Mouse (Mus musculus) natural killer cell, adult 2 months (primary cell): Measurements from ENCODE around the gene Gbe1.

Experiments used
- DNase-seq, 2 experiments: peaks; one replicate each; pipeline ENCODE4 v3.0.0; 2022; ENCODE audit warnings: low spot score in 2 of 2

The Gbe1 gene

GRCm38 (mm10) chr16:70353058-70353457 is 39.3 kb downstream of the Gbe1 start:
- no peak for DNase-seq

GRCm38 (mm10) chr16:70358326-70358725 is 44.6 kb downstream of the Gbe1 start:
- no peak for DNase-seq

GRCm38 (mm10) chr16:70365229-70365628 is 51.5 kb downstream of the Gbe1 start:
- peak; percentile 3 to 6 for DNase-seq

- no peak for DNase-seq
These were observed 67.3 kb downstream of the Gbe1 start for GRCm38 (mm10) chr16:70381045-70381444.

GRCm38 (mm10) chr16:70385494-70385893 is 71.7 kb downstream of the Gbe1 start:
- DNase-seq = no peak

GRCm38 (mm10) chr16:70387385-70387784 is 73.6 kb downstream of the Gbe1 start:
- no peak for DNase-seq

- DNase-seq = no peak
These were observed 81.5 kb downstream of the Gbe1 start for GRCm38 (mm10) chr16:70395276-70395675.

- DNase-seq = peak in 1 of 2 experiments; percentile 10
These were observed 94.0 kb downstream of the Gbe1 start for GRCm38 (mm10) chr16:70407780-70408179.

GRCm38 (mm10) chr16:70421077-70421476 is 107.3 kb downstream of the Gbe1 start:
- DNase-seq = peak; percentile 5 to 17

- DNase-seq = no peak
These were observed 135.8 kb downstream of the Gbe1 start for GRCm38 (mm10) chr16:70449520-70449919.

- no peak for DNase-seq
These were observed 161.8 kb downstream of the Gbe1 start for GRCm38 (mm10) chr16:70475583-70475982.

GRCm38 (mm10) chr16:70476161-70476560 is 162.4 kb downstream of the Gbe1 start:
- no peak for DNase-seq

- no peak for DNase-seq
These were observed 166.7 kb downstream of the Gbe1 start for GRCm38 (mm10) chr16:70480494-70480893.

GRCm38 (mm10) chr16:70506457-70506856 is 192.7 kb downstream of the Gbe1 start:
- no peak for DNase-seq

- no peak for DNase-seq
These were observed 197.2 kb downstream of the Gbe1 start for GRCm38 (mm10) chr16:70510938-70511337.

- DNase-seq = no peak
These were observed 209.1 kb downstream of the Gbe1 start for GRCm38 (mm10) chr16:70522861-70523260.

- no peak for DNase-seq
These were observed 209.8 kb downstream of the Gbe1 start for GRCm38 (mm10) chr16:70523566-70523965.

GRCm38 (mm10) chr16:70524273-70524672 is 210.5 kb downstream of the Gbe1 start:
- no peak for DNase-seq

- no peak for DNase-seq
These were observed 213.5 kb downstream of the Gbe1 start for GRCm38 (mm10) chr16:70527224-70527623.

- no peak for DNase-seq
These were observed 221.5 kb downstream of the Gbe1 start for GRCm38 (mm10) chr16:70535224-70535623.

- DNase-seq = no peak
These were observed 237.1 kb downstream of the Gbe1 start for GRCm38 (mm10) chr16:70550835-70551234.

- DNase-seq = no peak
These were observed 248.0 kb downstream of the Gbe1 start for GRCm38 (mm10) chr16:70561635-70562348.

GRCm38 (mm10) chr16:70562574-70562973 is 248.8 kb downstream of the Gbe1 start:
- DNase-seq = no peak

GRCm38 (mm10) chr16:70563456-70563855 is 249.7 kb downstream of the Gbe1 start:
- no peak for DNase-seq
